Mouse (Mus musculus): ENCODE results near the gene Sp6. TPM values are rescaled to one million over a fixed set of nuclear protein-coding genes. Genes with fewer than 3 reads are reported as not detected.
A peak's percentile ranks its signal among the peaks of the same experiment; 100 is the strongest.

The Sp6 gene
- total RNA-seq, 2 experiments from 2014 or later: 0.78 to 1.2 TPM

GRCm38 (mm10) chr11:97065538-97066295, 52.5 kb downstream of the Sp6 start:
- DNase-seq: no peak

GRCm38 (mm10) chr11:97066656-97067360, 53.6 kb downstream of the Sp6 start:
- no peak for DNase-seq

- DNase-seq: no peak
Observed at GRCm38 (mm10) chr11:97069333-97069732, 56.1 kb downstream of the Sp6 start.

GRCm38 (mm10) chr11:97069770-97070169, 56.6 kb downstream of the Sp6 start:
- no peak for DNase-seq

- no peak for DNase-seq
Observed at GRCm38 (mm10) chr11:97071129-97071528, 57.9 kb downstream of the Sp6 start.

GRCm38 (mm10) chr11:97072533-97072932, 59.3 kb downstream of the Sp6 start:
- DNase-seq: peak in 1 of 2 experiments; percentile 51

GRCm38 (mm10) chr11:97074235-97074634, 61.0 kb downstream of the Sp6 start:
- no peak for DNase-seq

Small RNA genes within 50 kb of the gene (microRNA-seq; reads per million reads assigned to microRNA genes)
- gene Mir8103: 0 to 1.1 reads per million in 2 experiments

Other genes with a start within 250 kb of the Sp6 start
- 10 to 100 TPM; 51.0 to 54.4 TPM for gene Snx11, start 235.8 kb upstream of the Sp6 start, total RNA-seq (2021)
- gene Cbx1, start 224.3 kb upstream of the Sp6 start, total RNA-seq (2021): 10 to 100 TPM; 52.4 to 54.9 TPM
- 100 to 1,000 TPM; 201 to 234 TPM for gene Nfe2l1, start 183.4 kb upstream of the Sp6 start, total RNA-seq (2021)
- gene Copz2, start 163.5 kb upstream of the Sp6 start, total RNA-seq (2021): 1 to 10 TPM; 5.5 to 7.8 TPM
- 10 to 100 TPM; 32.8 to 34.0 TPM for gene Cdk5rap3, start 96.9 kb upstream of the Sp6 start, total RNA-seq (2021)
- gene Prr15l, start 85.3 kb upstream of the Sp6 start, total RNA-seq (2021): not detected
- gene Pnpo, start 69.4 kb upstream of the Sp6 start, total RNA-seq (2021): 10 to 100 TPM; 29.8 to 34.5 TPM
- 10 to 100 TPM; 12.3 to 12.6 TPM for gene Sp2, start 30.4 kb upstream of the Sp6 start, total RNA-seq (2021)
- 1 to 10 TPM; 4.5 to 4.9 TPM for gene Scrn2, start 16.5 kb downstream of the Sp6 start, total RNA-seq (2021)
- gene Lrrc46, start 28.0 kb downstream of the Sp6 start, total RNA-seq (2021): under 1 TPM; 0.76 to 0.85 TPM
- gene Mrpl10, start 28.2 kb downstream of the Sp6 start, total RNA-seq (2021): 10 to 100 TPM; 74.8 to 75.4 TPM
- 10 to 100 TPM; 16.0 to 16.9 TPM for gene Osbpl7, start 37.2 kb downstream of the Sp6 start, total RNA-seq (2021)
- gene Tbx21, start 101.9 kb downstream of the Sp6 start, total RNA-seq (2021): under 1 TPM in 1 of 2 experiments, not detected in 1; 0.15 TPM
- gene Tbkbp1, start 138.1 kb downstream of the Sp6 start, total RNA-seq (2021): 10 to 100 TPM; 83.8 to 94.3 TPM
- 100 to 1,000 TPM; 128 to 132 TPM for gene Kpnb1, start 174.5 kb downstream of the Sp6 start, total RNA-seq (2021)

Measured in layer of hippocampus, postnatal 36 days (tissue).